Mouse (Mus musculus) lung, postnatal 14 days (tissue): Measurements from ENCODE around the gene Grin1.
A peak's percentile ranks its signal among the peaks of the same experiment; 100 is the strongest.
"Not testable (repeated sequence)": the region's sequence is repeated elsewhere in the genome, so short reads cannot be mapped to it uniquely, and the experiment has no call there.

Experiments used
- DNase-seq: peaks from one replicate; pipeline ENCODE4 v3.0.0; 2021

The Grin1 gene

DNA sequence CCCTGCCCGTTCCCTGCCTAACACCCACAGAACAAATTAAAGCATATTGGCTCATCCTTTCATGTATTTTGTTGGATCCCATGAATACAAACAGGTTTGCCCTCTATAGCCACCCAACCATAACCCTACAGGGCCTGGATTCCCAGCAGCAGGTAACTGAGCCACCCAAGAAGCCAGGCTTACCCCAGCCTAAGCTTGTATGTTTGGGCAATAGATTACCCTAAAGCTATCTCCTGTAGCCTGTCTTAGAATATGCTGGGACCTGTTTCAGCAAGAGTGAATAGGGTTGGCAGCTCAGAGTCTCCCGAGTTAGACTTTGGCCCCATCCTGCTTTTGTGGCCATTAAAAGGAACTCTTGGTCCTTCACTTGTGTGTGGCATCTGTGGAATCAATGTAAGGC lies 33.4 kb downstream of the Grin1 start:
- DNase-seq, result no peak

DNA sequence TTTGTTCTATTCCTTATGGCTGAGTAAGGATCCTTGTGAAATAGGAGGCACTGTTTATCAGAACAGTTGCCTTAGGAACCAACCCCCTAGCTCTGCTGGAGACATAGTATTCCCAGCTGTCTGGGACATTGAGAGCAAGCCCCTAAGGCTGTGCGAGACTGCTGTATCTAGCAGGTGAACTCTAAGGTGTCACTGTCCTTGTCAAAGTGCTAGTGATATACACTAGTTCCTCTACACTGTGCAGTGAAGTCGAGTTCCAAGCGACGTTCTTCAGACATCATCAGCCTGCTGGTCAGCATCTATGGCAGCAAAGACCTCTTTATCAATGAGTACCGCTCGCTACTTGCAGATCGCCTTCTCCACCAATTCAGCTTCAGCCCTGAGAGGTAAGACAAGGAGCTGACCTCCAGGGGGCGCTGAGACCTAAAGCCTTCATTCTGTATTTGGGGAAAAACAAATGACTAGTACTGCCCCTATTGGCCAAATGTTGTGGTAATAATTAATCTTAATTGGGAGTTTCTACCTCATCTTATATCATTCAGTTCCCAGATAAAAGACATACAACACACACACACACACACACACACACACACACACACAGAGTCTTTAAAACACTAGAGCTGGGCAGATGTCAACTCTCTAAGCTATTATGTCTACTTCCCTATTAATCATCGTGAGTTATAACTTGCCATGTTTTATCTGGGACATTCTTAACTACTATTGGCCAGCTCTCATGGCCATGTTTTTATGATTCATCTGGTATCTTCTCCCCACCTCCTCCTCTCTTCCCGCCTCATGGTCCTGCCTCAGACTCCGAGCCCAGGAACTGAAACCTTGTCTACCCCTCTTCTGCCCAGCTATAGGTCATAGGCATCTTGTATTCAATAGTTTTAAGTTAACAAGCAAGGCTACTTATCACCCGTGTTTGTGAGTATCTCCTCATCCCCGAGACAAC lies 39.8 kb downstream of the Grin1 start:
- DNase-seq, result peak; percentile 91

DNA sequence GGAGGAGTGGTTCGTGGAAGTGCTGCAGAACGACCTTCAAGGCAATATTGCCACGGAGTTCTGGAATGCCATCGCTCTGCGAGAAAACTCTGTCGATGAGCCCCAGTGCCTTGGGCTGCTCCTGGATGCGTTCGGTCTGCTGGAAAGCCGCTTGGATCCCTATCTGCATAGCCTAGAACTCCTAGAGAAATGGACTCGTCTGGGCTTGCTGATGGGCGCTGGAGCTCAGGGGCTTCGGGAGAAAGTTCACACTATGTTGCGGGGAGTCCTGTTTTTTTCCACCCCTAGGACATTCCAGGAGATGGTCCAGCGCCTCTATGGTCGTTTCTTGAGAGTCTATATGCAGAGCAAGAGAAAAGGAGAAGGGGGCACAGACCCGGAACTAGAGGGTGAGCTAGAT lies 46.0 kb downstream of the Grin1 start:
- DNase-seq, result no peak

DNA sequence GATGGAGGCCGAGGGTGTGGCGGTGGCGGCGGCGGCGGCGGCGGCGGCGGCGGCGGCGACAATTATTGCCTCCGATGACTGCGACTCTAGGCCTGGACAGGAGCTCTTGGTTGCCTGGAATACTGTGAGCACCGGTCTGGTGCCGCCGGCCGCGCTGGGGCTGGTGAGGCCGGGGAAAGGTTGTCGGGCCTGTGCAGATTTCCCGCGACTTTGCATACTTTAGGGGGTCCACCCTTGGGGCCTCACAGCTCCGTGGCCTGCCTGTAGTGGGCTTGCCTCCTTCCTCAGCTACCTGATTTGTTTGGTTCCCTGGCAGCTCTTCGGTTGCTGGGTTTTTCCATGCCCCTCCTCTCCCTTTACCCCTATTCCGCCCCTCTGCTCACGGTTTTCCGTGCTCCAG lies 46.5 kb downstream of the Grin1 start:
- no peak for DNase-seq

DNA sequence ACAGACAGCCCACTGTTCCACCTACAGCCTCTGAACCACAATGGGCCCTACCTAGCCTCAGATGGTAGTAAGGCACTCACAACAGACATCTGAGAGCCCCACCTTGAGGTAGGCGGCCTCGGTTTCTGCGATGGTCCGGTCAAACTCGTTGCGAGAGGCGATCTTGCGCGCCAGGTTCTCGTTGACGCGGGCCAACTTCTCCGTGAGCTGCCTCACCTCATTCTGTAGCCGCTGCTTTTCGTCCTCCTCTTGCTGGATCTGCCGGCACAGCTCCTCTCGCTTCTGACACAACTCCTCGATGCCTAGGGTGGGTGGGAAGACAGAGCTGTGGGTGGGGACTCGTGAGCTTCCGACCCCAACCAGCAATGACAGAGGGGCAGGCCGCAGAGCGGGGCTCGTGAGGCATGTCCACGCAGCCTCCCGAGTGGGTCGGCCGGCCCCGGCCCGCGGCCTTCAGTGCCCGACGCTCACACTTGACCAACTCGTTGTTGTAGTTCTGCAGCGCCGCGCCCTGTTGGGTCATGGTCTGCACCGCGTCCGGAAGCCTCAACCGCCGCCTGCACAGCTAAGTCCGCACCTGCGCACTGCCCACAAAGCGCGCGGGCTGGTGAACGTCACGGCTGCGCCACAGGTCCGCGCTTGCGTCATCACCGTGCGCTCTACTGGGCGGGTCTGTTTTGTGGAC lies 47.0 kb downstream of the Grin1 start, which contains the start of the genes Ssna1 and Anapc2:
TSS of gene Ssna1 (minus strand) at position 612 of the 685 bp plus-strand sequence.
TSS of gene Anapc2 (plus strand) at position 652 of the 685 bp plus-strand sequence.
- peak; percentile 99 for DNase-seq

DNA sequence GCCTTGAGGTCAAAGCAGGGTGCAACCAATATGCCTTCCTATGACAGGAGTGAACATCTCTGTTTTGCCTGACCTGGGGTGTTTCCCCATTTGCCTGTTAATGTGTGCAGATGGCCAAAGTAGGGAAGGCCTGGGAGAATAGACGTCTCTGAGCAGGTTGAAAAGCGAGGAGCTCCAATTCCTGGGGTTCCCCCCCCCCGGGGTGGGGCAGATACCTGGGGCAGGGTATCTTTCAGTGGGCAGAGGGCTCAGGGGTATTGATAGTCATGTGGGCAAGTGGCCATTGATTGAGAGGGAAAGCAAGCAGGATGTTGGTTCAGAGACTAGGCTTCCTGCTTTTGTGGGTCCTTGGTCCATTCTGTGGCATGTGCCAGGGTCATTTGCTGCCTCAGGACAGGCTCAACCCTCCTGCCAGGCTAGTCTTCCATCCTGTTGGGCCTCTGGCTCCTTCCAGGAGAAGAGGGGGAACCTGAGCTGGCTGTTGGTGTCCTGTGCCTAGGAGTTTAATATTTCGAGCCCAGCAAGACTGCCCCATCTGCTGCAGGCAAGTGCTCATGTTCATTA lies 51.2 kb downstream of the Grin1 start:
- DNase-seq, result no peak

DNA sequence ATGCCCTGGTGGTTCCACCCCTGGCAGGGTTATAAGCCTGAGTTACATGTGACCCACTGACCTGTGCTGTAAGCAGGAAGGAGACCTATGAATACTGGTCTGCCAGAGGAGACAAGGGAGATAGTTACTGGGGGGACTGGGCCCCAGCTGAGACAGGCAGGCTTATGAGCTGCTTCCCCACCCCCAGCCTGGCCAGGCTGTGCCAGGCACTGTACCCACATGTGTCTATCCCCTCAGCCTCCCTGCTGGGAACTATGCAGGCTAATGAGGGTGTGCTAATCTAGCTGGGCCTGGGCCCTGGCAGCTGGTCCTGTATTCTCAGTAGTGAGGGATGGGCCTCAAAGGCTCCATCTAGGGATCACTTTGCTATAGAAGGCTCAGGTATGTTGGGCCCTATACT lies 51.7 kb downstream of the Grin1 start:
- no peak for DNase-seq

DNA sequence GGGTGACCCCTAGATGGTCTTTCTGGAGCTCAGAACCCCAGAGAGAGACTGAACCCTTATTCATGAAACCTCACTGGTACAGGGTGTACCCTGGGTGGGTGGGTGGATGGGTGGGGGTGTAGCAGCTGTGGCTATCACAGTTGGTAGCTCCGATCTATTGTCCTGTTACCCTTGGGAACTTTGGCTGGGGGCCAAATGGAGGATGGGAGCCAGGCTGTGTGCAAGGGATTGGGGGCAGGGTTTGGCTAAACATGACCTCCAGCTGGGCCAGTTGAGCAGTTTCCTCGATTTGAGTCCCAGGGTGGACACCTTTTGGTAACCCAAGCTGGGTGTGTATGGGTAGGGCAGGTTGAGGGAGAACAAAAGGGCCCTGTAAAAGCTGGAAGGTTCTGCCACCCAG lies 52.3 kb downstream of the Grin1 start:
- peak; percentile 37 for DNase-seq

DNA sequence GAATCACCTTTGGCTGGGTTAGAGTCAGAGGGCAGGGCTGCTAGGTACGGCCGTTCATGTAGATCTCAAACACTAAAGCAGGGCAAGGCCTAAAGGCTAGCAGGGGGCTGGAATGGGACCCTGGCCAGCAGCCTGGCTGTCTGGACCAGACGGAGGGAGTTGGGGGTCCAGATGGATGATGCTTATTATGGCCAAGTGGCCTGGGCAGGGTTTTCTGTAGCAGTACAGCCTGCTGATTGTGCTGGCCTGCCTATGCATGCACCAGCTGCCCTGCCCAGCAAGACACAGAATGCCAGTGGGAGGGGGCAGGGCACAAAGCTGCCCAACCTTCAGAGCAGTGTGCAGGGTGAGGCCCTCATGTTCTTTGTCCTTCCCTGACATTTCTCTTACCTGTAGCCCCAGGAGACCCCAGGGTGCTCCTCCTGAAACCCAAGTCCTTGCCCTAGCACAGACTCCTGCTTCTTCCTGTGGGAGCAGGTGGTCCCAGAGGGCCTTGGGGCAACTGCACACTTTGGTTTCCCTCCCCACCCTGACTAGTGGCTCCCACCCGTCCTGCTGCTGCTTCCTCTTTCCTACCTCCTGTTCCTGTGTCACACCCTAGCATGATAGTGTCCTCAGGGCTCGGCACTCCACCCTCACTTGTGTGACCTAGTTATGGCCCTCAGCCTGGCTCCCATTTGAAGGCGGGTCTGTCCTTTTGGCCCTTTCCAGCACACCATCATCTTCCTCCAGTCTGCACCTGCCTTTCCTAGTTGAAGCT lies 52.9 kb downstream of the Grin1 start:
- DNase-seq, result no peak

DNA sequence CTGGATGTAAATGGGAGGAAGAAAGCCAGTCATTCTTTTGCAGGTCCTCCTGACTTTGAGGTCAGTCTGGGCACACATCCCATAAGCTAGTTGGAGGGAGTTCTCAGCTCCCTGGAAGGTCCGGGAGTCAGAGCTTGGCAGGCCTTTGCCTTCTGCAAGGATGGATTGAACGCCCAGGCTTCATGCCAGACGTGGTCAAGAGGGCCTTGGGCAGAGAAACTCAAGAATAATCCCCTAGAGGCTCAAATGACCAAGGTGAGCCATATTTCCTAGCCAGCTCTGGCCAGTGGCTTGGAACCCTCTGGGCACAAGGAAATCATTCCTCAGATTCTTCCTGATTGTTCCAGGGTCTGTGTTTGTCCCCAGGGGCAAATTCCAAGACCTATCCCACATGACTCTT lies 54.1 kb downstream of the Grin1 start:
- no peak for DNase-seq

DNA sequence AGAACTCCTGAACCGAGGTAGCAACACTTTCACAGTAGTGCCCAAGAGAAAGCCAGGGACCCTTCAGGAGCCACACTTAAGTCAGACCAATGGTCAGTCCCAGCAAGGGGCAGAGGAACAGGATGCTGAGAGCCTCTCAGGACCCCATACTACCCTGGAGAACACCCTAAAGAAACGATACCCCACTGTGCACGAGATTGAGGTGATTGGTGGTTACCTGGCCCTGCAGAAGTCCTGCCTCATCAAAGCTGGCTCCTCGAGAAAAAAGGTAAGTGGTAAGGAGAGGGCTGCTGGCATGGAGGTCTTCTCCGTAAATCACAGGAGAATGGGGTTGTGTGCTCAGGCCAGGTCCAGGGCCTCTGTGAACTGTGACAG lies 54.7 kb downstream of the Grin1 start:
- DNase-seq, result no peak

DNA sequence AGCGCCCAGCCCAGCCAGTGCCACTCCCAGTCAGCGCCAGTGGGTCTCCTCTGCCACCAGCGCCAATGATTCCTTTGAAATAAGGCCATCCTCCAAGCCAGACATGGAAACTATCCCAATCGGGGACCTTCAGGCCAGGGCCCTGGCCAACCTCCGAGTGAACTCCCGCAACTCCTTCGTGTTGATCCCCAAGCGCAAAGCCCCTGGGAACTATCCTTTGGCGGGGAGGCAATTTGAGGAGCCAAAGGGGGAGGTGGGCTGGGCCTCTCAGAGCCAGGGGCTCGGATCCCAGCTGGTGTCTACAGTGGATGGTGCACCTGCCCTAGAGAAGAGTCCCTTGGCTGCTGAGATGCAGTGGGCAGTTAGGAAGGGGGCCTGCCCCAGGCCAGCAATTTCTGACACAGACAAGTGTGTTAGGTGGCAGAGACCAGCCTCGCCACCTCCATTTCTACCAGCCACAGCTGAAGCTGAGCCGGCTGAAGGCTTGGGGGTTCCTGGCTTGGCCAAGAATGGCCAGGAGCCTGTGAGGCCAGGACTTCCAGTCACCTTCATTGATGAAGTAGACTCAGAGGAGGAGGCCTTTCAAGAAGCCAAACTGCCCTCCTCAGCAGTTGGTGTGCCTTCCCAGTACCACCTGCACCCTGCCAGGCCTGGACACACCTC lies 55.2 kb downstream of the Grin1 start:
- no peak for DNase-seq

DNA sequence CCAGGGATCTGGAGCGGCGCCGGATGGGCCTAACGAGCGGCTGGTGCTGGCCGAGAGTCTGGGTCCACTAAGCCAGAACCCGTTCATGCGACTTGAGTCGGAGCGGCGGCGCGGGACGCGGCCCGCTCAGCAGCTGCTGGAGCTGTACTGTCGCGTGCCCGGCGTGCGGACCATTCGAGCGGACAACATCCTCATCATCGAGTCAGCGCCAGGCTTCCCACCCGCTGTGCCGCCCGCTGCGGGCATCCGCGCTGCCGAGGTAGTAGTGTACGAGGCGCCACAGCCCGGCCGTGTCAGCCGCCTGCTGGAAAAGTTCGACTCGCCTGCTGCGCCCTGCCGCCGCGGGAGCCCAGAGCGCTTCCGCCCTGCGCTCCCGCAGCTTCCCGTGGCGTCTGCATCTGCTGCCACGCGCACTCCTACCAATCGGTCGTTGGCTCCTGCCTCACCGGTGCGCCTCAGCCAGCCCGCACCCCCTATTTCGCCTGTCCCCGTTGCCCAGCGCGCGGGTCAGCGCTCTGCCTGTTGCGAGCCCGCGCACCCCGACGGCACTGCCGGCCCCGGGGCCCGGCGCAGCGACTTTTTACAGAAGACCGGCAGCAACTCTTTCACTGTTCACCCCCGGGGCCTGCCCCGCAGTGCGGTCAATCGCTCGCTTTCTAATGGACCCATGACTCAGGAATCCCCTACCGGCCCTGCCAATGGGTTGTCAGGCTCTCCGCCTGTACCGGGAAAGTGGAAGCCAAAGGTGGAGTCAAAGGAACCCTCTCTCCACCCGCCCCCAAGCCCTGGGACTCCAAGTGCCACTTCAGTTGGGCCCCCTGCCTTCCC lies 56.0 kb downstream of the Grin1 start:
- DNase-seq, result peak; percentile 36

DNA sequence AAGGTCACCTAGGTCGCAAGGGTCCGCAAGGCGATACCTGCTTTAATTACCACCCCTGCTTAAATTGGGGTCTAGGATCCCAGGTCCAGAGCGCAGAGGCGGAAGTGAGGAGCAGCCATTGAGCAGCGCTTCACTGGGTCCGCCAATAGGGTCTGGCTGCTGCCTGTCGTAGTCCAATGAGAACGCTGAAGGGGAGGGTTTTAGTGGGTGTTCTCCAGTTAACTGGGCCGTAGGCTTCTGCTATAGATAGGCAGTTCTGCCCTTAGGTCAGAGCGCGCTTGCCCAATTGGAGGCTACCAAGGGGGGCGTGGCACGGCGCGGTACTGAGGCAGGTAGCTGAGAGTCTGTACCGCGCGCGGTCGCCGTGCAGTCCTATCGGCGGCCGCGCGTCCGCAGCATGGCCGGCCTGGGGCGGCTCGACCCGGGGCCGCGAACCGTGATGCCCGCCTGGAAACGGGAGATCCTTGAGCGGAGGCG lies 56.7 kb downstream of the Grin1 start, which contains the start of gene Tprn:
TSS of gene Tprn (plus strand) at position 328 of the 477 bp plus-strand sequence.
- peak; percentile 95 for DNase-seq

DNA sequence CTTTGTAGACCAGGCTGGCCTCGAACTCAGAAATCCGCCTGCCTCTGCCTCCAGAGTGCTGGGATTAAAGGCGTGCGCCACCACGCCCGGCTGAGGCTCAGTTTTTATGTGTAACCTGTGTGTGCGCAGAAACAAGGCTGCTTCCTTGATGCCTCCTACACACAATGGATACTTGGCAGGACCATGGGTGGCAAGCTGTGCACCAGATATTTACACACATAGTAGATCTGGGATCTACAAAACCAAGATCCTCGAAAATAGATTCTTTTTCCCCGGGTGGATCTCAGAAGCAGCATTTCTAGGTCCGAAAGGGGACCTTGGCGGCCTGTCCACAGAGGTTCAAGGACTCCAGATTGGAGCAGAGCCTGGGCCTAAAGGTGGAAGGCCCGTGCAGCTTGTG lies 57.1 kb downstream of the Grin1 start:
- DNase-seq, result no peak

DNA sequence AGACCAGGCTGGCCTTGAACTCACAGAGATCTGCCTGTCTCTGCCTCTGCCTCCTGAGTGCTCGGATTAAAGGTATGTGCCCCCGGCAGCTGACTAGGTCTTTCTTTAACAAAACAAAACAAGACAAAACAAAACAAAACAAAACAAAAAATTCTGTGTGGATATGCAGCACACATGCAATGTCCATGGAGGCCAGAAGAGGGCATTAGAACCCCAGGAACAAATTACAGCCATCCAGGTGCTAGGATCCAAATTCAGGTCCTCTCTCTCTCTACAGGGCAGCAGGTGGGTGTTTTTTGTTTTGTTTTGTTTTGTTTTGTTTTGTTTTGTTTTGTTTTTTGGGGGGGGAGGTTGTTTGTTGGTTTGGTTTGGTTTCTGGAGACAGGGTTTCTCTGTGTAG lies 60.1 kb downstream of the Grin1 start:
- DNase-seq, result no peak

DNA sequence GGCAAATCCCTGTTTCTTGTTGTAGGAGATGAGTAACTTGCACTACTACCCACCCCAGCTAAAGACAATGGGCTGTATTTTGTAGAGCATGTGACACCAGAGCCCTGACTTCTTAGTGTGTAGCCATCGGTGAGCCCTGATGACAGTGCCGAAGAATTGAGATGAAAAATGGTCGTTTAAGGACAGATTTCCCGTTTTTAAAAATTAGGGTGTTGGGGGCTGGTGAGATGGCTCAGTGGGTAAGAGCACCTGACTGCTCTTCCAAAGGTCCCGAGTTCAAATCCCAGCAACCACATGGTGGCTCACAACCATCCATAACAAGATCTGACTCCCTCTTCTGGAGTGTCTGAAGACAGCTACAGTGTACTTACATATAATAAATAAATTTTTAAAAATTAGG lies 61.7 kb downstream of the Grin1 start:
- DNase-seq, result not testable (repeated sequence)

DNA sequence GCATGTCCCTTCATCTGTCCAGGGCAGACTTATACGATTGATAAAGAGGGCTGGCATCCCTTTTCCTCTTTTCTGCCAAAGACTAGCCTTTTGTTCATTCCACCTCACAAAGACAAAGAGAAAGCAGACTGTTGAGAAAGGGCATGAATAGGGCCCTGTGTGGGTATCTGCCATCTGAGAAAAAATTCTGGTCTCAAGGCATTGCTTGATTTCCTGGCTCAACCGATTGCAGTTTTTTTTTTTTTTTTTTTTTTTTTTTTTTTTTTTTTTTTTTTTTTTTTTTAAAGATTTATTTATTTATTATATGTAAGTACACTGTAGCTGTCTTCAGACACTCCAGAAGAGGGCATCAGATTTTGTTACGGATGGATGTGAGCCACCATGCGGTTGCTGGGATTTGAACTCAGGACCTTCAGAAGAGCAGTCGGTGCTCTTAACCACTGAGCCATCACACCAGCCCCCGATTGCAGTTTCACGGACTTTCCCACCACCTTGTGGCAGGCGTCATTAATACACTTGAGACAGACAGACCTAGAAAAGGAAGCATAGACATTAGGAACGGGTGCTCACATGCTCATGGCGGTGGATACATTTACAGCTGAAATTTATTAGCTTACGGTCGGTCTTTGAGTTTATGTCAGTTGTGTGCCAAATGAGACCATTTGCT lies 62.4 kb downstream of the Grin1 start:
- peak; percentile 72 for DNase-seq

DNA sequence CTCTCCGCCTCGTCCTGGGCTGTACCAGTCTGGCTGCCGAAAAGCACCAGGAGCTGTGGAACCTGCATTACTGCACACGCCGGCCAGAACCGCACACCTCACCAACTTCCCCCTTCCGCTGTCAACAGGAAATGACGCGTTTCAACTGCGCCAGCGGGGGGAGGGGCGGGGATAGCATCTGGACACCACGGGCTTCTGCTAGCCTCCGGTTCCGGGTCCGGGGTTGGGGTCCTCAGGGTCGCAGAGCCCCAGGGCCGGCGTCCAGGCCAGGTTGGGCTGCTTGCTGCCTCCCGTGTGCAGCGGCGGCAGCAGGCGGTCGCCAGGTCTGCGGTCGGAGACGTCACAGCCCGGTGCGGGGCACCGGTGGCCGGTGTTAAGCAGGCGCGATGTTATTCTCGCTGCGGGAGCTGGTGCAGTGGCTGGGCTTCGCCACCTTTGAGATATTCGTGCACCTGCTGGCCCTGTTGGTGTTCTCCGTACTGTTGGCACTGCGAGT lies 63.7 kb downstream of the Grin1 start, which contains the start of gene Tmem203:
TSS of gene Tmem203 (plus strand) at position 156 of the 496 bp plus-strand sequence.
- peak; percentile 87 for DNase-seq

DNA sequence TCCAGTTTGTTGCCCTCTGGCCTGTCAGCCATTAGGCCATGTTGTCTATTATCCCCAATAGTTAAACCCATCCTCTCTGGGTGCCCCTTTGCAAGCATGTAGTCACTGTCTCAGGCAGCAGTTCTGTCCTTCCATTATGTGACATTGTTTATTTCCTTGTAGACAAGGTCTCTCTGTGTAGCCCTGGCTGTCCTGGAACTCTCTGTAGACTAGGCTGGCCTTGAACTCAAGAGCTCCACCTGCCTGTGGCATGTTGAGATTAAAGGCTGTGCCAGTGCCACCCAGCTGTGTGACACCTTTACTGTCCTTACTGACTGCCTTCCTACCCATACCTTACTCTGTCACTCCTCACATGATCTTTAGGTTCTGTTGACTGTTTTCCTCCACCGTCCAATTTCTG lies 66.7 kb downstream of the Grin1 start:
- no peak for DNase-seq
